Mouse (Mus musculus): Measurements from ENCODE around the gene Clcn6.
"Not testable (repeated sequence)": the region's sequence is repeated elsewhere in the genome, so short reads cannot be mapped to it uniquely, and the experiment has no call there.

The Clcn6 gene

GRCm38 (mm10) chr4:148065702-148066400 is 27.2 kb upstream of the Clcn6 start:
- DNase-seq (ENCODE audit: low read depth, low spot score): no peak

- no peak for DNase-seq (ENCODE audit: low read depth, low spot score)
Observed at GRCm38 (mm10) chr4:148061086-148061480, 22.5 kb upstream of the Clcn6 start.

- no peak for DNase-seq (ENCODE audit: low read depth, low spot score)
Observed at GRCm38 (mm10) chr4:148060120-148061085, 21.8 kb upstream of the Clcn6 start.

GRCm38 (mm10) chr4:148058993-148059392 is 20.4 kb upstream of the Clcn6 start:
- no peak for DNase-seq (ENCODE audit: low read depth, low spot score)

GRCm38 (mm10) chr4:148058218-148058819 is 19.7 kb upstream of the Clcn6 start:
- no peak for DNase-seq (ENCODE audit: low read depth, low spot score)

- DNase-seq (ENCODE audit: low read depth, low spot score): no peak
Observed at GRCm38 (mm10) chr4:148057661-148058209, 19.1 kb upstream of the Clcn6 start.

- DNase-seq (ENCODE audit: low read depth, low spot score): no peak
Observed at GRCm38 (mm10) chr4:148056801-148057200, 18.2 kb upstream of the Clcn6 start.

GRCm38 (mm10) chr4:148056246-148056645 is 17.6 kb upstream of the Clcn6 start:
- no peak for DNase-seq (ENCODE audit: low read depth, low spot score)

- no peak for DNase-seq (ENCODE audit: low read depth, low spot score)
Observed at GRCm38 (mm10) chr4:148054961-148055695, 16.5 kb upstream of the Clcn6 start.

GRCm38 (mm10) chr4:148053417-148053920 is 14.8 kb upstream of the Clcn6 start:
- DNase-seq (ENCODE audit: low read depth, low spot score): no peak

- DNase-seq (ENCODE audit: low read depth, low spot score): no peak
Observed at GRCm38 (mm10) chr4:148052976-148053375, 14.4 kb upstream of the Clcn6 start.

- no peak for DNase-seq (ENCODE audit: low read depth, low spot score)
Observed at GRCm38 (mm10) chr4:148051886-148052285, 13.3 kb upstream of the Clcn6 start.

GRCm38 (mm10) chr4:148051046-148051776 is 12.6 kb upstream of the Clcn6 start:
- DNase-seq (ENCODE audit: low read depth, low spot score): no peak

GRCm38 (mm10) chr4:148050396-148050914 is 11.8 kb upstream of the Clcn6 start:
- not testable (repeated sequence) for DNase-seq (ENCODE audit: low read depth, low spot score)

- DNase-seq (ENCODE audit: low read depth, low spot score): no peak
Observed at GRCm38 (mm10) chr4:148046450-148047031, 7.9 kb upstream of the Clcn6 start.

GRCm38 (mm10) chr4:148044113-148044512 is 5.5 kb upstream of the Clcn6 start:
- DNase-seq (ENCODE audit: low read depth, low spot score): no peak

GRCm38 (mm10) chr4:148043327-148043726 is 4.7 kb upstream of the Clcn6 start:
- not testable (repeated sequence) for DNase-seq (ENCODE audit: low read depth, low spot score)

- no peak for DNase-seq (ENCODE audit: low read depth, low spot score)
Observed at GRCm38 (mm10) chr4:148041611-148042191, 3.1 kb upstream of the Clcn6 start.

- no peak for DNase-seq (ENCODE audit: low read depth, low spot score)
Observed at GRCm38 (mm10) chr4:148040933-148041610, 2.5 kb upstream of the Clcn6 start.
